Mouse (Mus musculus) urinary bladder, postnatal 25 days (tissue): ENCODE results near the gene Ttyh3.

ENCODE experiments used
- DNase-seq: peaks from one replicate; pipeline ENCODE4 v3.0.0; 2022; ENCODE audit warnings: low spot score

Ttyh3 gene

DNA sequence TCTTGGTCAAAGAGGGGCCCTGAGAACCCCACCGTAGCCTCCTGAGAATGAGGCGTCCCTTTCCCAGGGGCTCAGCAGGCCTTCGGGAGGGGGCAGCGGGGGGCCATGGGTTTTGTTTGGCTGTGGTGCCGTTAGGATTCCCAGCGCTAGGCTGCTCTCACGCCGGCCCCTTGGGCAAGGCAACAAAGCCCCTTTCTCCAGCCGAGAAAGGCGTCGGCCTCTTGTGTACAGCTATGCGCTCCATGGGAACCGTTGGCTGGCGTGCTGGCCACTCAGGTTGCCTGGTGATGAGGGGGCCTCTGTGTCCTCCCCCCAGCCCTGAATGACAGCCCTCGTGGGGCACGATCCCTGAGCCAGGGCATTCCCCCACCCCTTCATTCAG, 40.2 kb downstream of the Ttyh3 start:
- DNase-seq, result no peak

DNA sequence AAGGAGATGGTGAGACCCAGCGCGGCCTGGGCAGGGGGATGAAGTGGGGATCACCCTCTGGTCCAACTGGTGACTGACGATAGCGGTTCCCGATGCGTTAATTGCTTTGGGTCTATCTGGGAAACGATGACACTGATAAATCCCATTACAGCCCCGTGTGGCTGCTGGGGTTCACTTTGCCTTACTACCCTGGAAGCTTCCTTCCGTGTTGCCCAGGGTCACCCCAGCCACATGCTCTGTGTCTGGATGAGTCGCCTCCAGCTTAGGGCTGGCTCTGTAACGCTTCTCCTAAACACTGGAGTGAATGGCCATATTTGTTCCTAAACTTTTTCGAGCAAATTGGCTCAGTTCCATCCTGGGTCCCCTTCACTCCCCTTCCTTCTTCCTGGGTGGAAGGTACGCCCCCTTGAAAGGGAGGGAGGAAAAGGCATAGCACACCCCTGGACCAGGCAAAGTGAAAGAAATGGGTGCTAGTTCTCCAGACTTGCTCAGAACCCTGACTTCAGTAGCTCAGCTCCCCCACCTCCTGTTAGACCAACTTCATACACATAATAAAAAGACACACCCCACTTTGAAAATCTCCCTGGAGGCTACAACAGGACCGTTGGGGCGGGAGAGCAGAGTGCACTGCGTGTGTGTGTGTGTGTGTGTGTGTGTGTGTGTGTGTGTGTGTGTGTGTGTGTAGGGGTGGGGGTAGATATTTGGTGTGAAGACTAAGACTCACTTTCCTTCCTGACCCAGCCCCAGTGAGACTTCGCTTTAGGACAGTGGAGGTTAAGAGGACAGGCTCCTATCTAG, 40.8 kb downstream of the Ttyh3 start:
- DNase-seq, result no peak

DNA sequence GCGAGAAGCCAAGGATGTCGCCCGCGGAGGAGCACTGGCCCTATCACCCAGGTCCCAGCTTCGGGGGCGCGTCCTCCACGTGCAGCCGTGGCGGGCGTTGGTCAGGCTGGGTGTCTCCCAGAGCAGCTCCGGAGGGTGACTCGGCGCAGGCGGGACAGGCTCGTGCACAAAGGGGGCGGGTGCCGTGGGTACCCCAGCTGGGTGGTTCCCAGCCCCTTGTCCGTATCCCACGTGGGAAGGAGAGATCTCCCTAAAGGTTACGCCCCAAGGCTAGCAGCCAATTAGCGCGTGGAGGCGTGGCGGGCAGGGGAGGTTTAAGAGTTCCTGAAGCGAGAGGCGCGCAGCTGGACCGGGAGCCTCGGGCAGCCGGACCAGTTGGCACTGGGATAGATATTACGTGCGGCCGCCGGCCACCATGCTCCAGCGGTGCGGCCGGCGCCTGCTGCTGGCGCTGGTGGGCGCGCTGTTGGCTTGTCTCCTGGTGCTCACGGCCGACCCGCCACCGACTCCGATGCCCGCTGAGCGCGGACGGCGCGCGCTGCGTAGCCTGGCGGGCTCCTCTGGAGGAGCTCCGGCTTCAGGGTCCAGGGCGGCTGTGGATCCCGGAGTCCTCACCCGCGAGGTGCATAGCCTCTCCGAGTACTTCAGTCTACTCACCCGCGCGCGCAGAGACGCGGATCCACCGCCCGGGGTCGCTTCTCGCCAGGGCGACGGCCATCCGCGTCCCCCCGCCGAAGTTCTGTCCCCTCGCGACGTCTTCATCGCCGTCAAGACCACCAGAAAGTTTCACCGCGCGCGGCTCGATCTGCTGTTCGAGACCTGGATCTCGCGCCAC, 41.6 kb downstream of the Ttyh3 start, which contains the start of gene Lfng:
Gene Lfng (plus strand): TSS at position 320 of the 835 bp plus-strand sequence.
- DNase-seq, result peak; percentile 85

DNA sequence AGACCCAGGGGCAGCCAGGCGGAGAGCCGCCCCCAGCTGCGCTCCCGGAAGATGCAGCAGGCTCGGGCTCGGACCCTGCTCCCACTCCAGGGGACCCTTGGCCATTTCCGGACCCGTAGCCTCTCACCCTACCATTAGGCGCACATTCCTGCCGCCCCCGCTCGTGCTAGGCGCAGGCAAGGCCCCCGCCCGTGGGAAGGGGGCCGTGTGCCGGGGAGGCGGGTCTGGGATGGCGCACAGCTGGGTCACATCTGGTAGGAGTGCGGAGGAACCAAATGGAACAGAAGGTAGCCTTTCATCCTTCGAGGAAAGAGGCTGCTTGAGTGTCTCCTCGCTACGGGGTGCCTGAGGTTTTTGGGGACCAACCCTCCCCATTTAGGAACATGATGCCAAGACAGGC, 42.4 kb downstream of the Ttyh3 start:
- DNase-seq, result no peak

DNA sequence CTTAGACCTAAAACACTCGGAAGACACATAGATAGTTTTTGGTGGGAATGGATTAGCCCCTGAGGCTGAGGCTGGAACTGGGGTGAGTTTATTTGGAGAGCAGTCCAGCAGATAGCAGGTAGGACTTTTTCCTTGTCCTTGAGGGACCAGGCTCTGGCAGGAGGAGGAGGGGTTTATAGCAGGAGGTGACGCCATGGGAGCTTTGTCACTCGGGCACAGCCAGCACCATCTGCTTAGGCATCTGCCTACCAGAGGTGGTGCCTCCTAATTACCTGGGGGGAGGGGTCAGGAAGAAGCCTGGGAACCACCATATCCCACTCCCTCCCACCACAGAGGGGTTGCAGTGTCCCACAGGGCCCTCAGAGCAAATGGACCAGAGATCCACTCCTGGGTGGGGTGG, 43.6 kb downstream of the Ttyh3 start:
- no peak for DNase-seq

DNA sequence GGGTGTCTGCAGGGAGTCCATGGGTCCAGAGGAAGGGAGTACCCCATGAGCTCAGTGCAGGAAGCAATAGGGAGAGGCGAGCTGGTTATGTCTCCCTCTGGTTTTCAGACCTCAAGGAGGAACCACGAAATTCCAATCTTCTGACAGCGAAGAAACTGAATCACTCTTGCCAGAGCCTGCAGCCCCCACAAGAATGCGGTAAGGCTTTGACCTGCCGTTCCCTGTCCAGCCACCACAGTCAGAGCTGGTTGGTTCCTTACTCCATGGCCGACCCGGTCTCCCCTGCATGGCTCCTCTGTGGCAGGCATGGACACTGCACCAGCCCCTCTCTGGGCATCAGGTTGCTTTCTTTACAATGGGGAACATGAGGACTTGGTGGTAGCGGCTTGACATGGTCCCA, 44.4 kb downstream of the Ttyh3 start:
- DNase-seq, result no peak

DNA sequence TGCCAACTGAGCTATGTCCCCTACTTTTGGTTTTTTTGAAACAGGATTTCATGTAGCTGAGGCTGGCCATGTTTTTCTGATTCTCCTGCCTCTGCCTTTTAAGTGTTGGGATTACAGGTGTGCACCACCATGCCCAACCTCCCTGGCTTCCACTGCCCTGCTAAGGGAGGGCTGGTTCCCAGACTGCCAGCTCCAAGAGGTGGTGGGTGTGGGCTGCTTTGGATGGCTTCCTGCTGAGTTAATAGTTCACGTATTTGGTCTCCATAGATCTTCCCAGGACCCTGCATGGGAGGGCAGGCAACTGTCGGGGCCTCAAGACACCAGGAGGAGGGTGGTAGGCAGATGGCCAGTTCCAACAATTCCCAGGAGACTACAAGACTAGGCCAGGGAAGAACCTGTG, 46.3 kb downstream of the Ttyh3 start:
- no peak for DNase-seq

DNA sequence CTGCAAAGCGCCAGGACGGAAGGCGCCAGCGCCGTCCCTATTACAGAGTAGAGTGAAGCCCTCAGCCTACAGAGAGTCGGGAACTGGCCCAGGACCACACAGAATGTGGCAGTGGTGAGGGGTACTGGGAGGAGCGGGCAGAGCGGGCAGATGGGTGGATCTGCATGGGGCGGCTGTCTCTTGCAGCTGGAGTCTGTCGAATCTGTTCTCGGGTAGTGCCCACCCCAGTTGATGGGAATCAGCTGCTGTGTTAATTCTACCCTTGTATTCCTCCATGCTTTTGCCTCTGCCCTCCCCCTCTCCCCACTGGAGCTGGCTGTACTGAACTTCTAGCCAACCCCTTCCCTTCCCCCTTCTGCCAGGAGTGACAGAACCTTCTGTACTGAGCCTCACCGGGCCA, 47.1 kb downstream of the Ttyh3 start:
- no peak for DNase-seq

DNA sequence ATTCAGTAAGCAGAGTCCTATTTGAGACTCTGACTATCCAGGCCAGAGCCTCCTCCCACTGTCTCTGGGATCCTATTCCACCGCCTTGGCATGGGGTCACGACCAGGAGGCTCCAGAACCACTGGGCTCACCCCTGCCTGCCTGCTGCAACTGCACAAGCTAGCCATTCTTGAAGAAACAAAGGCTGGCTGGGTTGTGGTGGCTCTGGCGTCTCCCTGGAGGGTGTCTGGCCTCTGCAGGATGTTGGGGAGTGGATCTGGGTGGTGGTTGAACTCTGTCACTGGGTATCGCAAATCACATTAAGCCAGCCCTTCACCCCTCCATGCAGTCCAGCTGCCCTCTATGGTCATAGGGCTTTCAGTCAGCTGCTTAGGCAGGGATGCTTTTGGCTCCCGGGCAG, 48.9 kb downstream of the Ttyh3 start:
- no peak for DNase-seq

DNA sequence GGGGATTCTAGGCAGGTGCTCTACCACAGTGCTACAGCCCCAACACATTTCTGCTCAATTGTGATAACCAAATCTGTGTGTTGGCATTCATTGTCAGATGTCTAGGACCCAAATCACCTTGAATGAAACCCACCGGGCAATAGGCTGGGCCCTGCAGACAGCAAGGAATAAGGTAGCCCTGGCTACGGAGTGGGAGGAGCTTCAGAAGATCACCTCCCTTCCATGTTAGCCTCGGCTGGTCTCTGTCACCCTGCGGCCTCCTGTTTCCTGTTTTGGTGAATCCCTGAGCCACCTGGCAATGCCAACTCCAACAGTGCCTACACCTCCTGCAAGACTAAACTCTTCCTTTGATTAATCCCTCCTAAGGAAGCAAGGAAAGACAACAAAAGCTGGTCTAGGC, 51.0 kb downstream of the Ttyh3 start:
- no peak for DNase-seq

DNA sequence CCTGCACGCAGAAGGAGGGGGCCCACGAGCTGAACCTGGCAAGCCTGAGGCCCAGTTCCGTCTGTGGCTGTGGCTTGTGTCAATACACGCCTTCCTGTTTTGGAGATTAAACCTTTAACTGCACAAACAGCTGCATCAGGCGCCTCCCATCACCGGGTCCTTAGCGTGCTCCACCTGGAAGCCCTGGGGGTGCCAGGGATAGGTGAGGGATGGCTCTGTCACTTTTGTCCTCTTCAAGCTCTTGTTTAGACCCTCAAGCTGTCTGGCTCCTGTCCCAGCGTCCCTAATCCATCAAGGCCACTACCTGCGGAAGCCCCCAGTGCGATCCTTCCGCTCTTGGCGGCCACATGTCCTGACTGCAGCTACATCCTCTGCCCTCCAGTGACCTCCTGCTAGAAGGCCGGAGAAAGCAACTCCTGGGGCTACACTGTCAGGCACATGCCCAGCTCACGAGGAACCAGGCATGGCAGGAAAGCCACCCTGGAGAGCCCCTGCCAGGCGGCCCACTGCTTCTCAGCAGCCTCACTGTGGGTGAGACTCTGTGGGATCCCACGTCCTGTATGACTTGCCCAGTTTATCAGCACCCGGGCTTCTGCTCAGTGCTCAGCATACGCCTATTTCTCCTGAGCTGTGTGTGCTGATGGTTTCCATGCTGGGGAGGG, 51.8 kb downstream of the Ttyh3 start:
- no peak for DNase-seq

DNA sequence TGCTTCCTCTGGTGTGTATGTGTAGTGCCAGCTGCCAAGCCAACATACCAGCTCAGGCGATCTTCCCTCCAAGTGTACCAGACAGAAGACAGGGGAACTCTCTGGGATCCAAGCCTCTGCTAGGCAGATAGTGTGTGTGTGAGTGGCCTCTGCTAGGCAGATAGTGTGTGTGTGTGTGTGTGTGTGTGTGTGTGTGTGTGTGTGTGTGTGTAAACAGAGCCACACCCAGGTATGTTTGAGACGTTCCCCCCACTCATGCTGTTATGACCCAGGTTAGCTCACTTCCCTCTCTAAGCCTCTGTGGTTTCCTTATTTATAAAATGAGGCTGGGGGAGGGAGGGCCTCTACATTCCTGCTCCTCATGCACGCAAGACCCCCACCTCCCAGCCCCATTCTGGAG, 52.4 kb downstream of the Ttyh3 start:
- no peak for DNase-seq

DNA sequence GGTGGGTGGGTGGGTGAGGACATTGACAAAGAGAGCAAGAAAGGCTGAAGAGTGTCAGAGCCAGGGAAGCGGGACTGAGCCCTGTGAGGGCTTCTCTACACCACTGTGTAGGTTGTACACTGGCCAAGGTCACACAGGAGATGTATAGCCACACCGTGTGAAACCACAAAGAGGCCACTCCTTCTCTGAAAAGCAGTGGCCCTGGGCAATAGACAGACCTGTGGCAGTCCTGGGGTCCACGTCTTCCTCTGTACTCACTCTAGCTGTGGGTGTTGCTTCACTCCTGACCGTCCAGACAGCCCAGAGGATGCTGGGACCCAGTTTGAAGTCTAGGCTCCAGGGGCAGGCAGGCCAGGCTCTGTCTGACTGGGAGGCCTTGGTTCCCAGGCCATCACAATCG, 54.0 kb downstream of the Ttyh3 start:
- no peak for DNase-seq

DNA sequence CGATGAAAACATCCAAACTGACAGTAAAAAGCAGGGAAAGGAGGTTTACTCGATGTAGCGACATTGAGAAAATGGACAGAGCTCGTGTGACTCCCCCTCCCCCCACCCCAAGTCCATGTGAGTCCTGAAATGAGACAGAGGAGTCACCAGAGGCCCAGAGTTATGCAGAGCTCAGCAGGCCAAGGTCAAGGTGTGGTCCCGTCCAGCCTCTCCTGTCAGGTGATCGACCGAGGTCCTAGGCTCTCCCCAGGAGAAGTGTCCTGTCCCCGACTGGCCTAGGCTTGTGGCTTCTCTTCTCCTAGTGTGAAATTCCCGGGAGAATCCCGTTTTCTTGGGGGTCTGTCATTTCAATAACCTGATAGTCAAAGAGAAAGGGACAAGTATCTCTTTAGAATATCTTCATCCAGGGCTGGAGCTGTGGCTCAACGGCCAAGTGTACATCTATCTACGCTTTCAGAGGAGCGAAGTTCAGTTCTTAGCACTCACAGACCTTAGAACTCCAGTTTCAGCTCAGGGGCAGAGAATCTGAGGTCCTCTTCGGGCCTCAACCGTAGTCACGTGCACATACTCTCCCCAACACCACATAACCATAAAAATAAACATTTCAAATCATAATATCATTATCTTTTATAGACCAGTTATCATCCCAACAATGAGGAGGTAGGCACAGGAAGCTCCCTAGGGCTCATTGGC, 59.6 kb downstream of the Ttyh3 start:
- DNase-seq, result no peak

DNA sequence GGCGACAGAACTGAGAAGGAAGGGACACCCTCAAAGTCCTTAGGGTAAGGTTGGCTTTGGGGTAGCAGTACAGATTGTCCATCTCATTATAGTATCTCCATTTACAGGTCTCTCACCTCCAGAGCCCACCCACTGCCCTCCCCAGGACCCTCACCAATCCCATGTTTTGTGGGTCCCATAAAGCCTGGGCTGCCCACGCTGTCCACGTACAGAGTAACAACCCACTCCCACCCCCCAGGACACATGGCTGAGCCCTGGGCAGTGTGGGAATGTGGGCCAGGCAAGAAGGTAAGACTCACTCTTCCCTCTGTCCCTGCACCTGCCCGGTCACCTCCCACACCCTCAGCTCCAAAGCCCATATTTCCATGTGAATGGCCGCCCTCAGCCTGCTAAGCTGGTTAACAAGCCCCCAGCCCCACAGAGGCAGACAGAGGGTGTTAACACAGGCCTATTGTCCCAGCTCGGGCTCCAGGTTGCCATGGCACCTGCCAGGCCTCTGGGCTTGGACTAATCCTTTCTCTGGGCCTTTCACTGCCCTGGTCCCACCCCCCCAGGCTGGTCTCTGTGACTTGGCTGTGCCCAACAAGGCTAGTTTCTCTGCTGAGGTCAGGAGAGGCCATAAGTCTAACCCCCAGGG, 65.0 kb downstream of the Ttyh3 start:
- no peak for DNase-seq

DNA sequence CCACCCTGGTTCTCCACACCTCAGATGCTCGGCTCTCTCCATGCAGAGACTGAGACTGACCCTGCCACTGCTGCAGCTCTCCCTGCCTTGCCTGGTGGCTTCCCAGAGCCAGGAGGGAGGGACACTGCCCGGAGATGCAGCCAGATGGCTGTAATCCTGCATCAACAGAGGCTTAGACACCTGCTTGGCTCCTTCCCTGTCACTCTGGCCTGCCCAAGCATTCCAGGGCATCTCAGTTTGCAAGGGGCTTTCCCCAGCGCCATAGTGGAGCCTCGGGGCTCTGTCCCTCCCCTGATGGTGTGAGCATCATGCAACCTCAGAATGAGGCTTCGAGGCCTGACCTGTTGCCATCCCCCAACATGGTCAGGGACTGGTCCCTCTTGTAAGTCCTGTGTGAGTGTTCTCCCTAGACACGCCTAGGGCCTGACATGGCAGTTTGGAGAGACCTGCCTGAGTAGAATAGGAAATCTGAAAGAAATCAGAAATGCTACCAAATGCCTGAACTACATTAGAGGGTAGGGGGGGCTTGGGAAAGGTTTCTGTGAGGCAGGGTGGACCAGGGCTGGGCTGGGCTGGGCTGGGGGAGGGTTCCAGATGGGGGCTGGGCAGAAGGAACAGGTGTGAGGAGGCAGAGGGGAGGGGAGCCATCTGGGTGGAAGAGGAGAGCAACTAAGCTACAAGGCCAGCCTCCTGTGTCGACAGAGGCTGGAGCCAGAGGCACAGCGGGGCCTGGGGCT, 65.7 kb downstream of the Ttyh3 start:
- no peak for DNase-seq

DNA sequence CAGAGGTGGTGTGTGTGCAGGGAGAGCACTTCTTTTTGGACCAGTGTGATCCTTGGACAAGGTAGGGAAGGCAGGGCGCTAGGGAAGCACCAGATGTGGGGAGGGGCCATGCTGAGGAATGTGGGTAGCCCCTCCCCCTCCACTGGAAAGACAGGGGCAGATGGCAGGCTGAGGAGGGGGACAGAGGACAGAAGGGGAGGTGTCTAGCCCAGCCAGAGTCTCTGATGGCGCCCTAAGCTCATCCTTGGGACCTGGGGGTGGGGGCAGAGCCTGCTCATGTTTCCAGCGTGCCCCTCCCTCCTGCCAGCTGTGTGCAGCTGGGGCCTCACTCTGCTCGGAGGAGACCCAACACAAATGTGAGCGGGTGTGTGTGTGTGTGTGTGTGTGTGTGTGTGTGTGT, 67.3 kb downstream of the Ttyh3 start:
- no peak for DNase-seq

DNA sequence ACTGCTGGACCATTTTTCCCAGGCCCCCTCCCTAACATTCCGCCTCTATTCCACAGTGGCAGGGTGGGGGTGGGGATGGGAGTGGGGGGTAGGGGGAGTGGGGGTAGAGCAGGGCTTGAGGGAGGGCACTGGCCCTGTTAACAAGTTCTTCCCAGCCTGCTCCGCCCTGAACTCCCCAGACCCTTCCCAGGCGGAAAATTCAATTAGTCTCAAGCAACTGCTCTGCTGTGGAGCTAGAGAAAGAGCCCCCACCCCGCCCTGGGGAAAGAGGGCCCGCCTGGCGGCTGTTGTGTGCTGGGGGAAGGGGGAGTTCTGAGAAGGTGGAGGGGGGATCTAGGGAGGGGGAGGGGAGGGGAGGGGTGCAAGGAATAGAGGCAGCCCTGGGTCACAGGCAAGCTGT, 69.1 kb downstream of the Ttyh3 start:
- DNase-seq, result no peak

DNA sequence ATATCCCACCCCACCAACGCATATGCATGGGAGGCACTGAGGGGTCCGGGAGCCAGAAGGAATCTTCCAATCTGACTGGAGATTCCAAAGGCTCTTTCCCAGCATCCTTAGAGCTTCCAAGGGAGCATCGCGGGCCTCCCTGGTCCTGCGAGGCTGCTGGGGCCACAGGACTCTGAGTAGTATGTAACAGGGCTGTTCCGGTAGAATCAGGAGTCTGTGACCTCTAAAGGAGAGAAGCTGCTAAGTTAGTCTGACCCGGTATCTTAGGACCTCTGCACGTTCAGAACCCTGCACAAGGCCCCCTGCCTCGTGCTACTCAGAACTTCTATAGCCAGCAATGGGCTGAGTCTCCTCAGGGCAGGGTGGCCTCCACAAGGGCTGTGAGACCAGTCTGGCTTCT, 69.6 kb downstream of the Ttyh3 start:
- DNase-seq, result no peak

DNA sequence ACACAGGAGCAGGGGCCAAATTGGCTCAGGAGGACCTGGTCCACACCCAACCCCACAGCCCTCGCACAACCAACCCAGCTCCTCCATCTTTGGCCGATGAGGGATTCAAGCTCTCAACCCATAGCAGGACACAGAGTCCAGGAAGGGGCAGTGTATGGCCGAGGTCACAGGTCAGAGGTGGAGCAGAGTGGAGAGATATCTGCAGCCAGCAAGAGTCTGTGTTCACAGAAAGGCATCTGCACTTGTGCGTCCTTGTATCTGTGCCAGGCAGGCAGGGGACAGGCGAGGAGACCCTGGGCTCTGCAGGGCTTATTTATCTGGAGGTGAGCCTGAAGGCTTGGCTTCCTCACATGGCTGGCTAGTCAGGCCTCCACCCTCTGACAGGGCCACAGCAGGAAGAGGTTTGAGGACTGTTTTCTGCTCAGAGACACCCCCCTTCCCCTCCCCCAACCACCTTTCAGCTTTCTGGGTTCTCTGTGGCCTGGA, 73.4 kb downstream of the Ttyh3 start:
- no peak for DNase-seq

DNA sequence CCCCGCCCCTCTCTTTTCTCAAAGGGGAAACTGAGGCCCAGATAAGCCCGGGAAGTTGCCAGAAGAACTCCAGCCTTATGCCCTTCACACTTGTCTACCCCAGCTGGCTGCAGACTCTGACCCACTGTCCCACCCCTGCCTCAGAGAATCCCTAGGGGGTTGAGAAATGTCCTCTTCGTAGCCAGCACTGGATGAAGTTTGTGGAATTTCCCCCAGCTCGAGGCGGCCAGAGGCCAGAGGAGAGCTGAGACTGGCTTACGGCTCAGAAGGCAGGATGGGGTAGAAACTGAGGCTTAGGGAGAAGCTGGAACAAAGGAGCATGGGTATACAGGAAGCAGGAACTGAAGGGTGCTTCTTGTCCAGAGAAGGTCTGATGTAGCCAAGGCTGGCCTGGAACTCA, 76.2 kb downstream of the Ttyh3 start:
- no peak for DNase-seq
